Mouse (Mus musculus): ENCODE measurements around the gene Ms4a6b. TPM values are rescaled to one million over a fixed set of nuclear protein-coding genes. Genes with fewer than 3 reads are reported as not detected.

Gene Ms4a6b
- 0.58 and 1.4 TPM in 2 replicates for polyA plus RNA-seq (2012; rRNA removed; ENCODE audit: low replicate concordance)

DNA sequence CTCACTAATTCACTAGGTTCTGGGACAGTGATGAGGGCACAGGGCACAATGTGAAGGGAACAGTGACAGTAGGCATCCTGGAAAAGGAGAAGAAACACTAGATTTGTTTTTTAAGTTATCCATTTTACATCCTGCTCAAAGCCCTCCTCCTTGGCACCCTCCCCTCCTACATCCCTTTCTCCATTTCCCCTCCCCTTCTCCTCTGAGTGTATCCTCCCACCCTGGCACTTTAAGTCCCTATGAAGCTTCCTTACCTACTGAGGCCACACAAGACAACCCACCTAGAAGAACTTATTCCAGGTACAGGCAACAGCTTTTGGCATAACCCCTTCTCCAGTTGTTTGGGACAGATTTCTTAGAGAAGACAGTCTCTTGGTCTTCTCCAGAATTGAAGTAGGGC is at the start of gene Ms4a6b:
TSS of gene Ms4a6b (plus strand) at position 267 of the 400 bp plus-strand sequence.

DNA sequence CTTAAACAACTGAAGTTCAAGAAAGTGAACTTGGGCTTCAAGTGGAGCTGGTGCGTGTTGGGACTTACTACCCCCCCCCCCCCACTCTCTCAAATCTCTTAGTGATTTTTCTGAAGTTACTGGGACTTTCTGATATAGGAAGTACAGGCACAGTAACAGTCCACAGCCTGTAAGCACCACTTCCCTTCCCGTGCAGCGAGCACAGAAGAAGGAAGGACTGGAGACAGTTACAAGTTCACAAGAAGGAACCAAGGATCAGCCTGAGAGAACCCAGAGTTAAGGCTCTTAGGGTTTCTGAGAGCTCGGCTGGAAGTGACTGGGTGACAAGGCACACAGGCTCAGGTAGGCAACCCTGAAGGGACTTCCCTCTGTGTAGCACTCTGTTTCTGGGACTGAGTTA is 47.1 kb upstream of the Ms4a6b start, which contains the start of gene Ms4a6c:
TSS of gene Ms4a6c (plus strand) at position 152 of the 400 bp plus-strand sequence.

DNA sequence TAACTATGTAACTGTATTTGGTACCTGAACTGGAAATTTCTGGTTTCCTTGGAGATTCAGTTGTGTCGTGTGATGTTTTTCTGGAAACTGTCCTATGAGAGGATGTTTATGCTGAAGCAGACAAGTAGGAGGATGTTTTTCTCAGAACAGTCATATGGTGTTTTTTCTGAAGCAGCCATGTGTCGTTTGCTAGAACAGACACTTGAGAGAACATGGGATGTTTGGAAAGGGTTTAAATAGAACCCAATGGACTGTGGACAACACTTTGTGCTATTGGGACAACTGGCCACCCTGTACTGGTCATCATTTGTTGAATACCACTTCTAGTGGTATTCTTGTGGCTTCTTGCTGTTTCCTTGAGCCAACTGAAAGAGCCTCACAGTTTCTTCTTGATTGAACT is 30.6 kb upstream of the Ms4a6b start, which contains the start of gene Gm8369:
TSS of gene Gm8369 (plus strand) at position 193 of the 400 bp plus-strand sequence.

DNA sequence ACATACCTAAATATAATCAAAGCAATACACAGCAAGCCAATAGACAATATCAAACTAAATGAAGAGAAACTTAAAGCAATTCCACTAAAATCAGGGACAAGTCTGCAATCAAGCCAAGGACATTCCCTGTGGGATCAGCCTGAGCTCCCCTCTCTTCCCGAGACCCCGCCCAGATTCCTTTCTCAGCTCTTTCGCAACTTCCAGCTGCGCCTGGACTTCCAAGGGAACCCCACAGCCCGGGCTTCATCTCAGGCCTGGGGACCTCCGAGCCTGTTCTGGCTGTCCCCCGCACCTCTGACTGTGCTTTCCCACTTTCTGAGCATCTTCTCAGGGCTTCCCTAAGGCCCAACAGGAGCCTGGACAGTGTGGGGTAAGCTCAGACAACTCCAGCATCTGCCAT is 20.3 kb downstream of the Ms4a6b start, which contains the start of gene Ms4a4d:
TSS of gene Ms4a4d (plus strand) at position 209 of the 400 bp plus-strand sequence.

Other genes starting within 250 kb of the Ms4a6b start
- gene Ms4a5, start 232.6 kb upstream of the Ms4a6b start, polyA plus RNA-seq (2012; rRNA removed; ENCODE audit: low replicate concordance), result not detected in 2 replicates
- 0.14 TPM in 1 of 2 replicates, not detected in the other for gene Ms4a14, start 202.1 kb upstream of the Ms4a6b start, polyA plus RNA-seq (2012; rRNA removed; ENCODE audit: low replicate concordance)
- gene Ms4a7, start 180.4 kb upstream of the Ms4a6b start, polyA plus RNA-seq (2012; rRNA removed; ENCODE audit: low replicate concordance), result 0.34 and 0.76 TPM in 2 replicates
- gene Ms4a4a, start 141.0 kb upstream of the Ms4a6b start, polyA plus RNA-seq (2012; rRNA removed; ENCODE audit: low replicate concordance), result 0.51 TPM in 1 of 2 replicates, not detected in the other
- 0.05 TPM in 1 of 2 replicates, not detected in the other for gene Ms4a4c, start 111.7 kb upstream of the Ms4a6b start, polyA plus RNA-seq (2012; rRNA removed; ENCODE audit: low replicate concordance)
- 0.87 and 1.2 TPM in 2 replicates for gene Ms4a4b, start 73.0 kb upstream of the Ms4a6b start, polyA plus RNA-seq (2012; rRNA removed; ENCODE audit: low replicate concordance)
- 0.33 and 0.56 TPM in 2 replicates for gene Ms4a6c, start 47.1 kb upstream of the Ms4a6b start, polyA plus RNA-seq (2012; rRNA removed; ENCODE audit: low replicate concordance)
- gene Gm8369, start 30.6 kb upstream of the Ms4a6b start, polyA plus RNA-seq (2012; rRNA removed; ENCODE audit: low replicate concordance), result 0.21 TPM in 1 of 2 replicates, not detected in the other
- 5.7 and 15.9 TPM in 2 replicates for gene Ms4a4d, start 20.3 kb downstream of the Ms4a6b start, polyA plus RNA-seq (2012; rRNA removed; ENCODE audit: low replicate concordance)
- gene Ms4a6d, start 88.3 kb downstream of the Ms4a6b start, polyA plus RNA-seq (2012; rRNA removed; ENCODE audit: low replicate concordance), result 0.56 and 2.3 TPM in 2 replicates
- gene Ms4a2, start 107.2 kb downstream of the Ms4a6b start, polyA plus RNA-seq (2012; rRNA removed; ENCODE audit: low replicate concordance), result not detected in 2 replicates
- not detected in 2 replicates for gene Ms4a3, start 124.3 kb downstream of the Ms4a6b start, polyA plus RNA-seq (2012; rRNA removed; ENCODE audit: low replicate concordance)
- gene Oosp2, start 144.0 kb downstream of the Ms4a6b start, polyA plus RNA-seq (2012; rRNA removed; ENCODE audit: low replicate concordance), result not detected in 2 replicates
- gene Oosp1, start 174.6 kb downstream of the Ms4a6b start, polyA plus RNA-seq (2012; rRNA removed; ENCODE audit: low replicate concordance), result not detected in 2 replicates
- gene Oosp3, start 180.5 kb downstream of the Ms4a6b start, polyA plus RNA-seq (2012; rRNA removed; ENCODE audit: low replicate concordance), result not detected in 2 replicates
- gene Gif, start 231.0 kb downstream of the Ms4a6b start, polyA plus RNA-seq (2012; rRNA removed; ENCODE audit: low replicate concordance), result 0.24 and 1.8 TPM in 2 replicates